Mouse (Mus musculus): ENCODE results near the gene Cox6a1. TPM values are rescaled to one million over a fixed set of nuclear protein-coding genes. Genes with fewer than 3 reads are reported as not detected.

Cox6a1 gene
- polyA plus RNA-seq, 1 experiment from 2014 or later: 1,284 TPM

Other genes starting within 250 kb of the Cox6a1 start
- 11.3 and 11.7 TPM in 2 replicates for gene Acads, start 229.6 kb downstream of the Cox6a1 start, polyA plus RNA-seq (2014; fragmentation: Nextera tagmentation; extraction: Ambion mirVana)
- gene Unc119b, start 214.0 kb downstream of the Cox6a1 start, polyA plus RNA-seq (2014; fragmentation: Nextera tagmentation; extraction: Ambion mirVana): 27.9 and 33.9 TPM in 2 replicates
- 23.9 and 26.2 TPM in 2 replicates for gene Mlec, start 190.8 kb downstream of the Cox6a1 start, polyA plus RNA-seq (2014; fragmentation: Nextera tagmentation; extraction: Ambion mirVana)
- 28.1 and 30.3 TPM in 2 replicates for gene Cabp1, start 154.6 kb downstream of the Cox6a1 start, polyA plus RNA-seq (2014; fragmentation: Nextera tagmentation; extraction: Ambion mirVana)
- gene Pop5, start 113.1 kb downstream of the Cox6a1 start, polyA plus RNA-seq (2014; fragmentation: Nextera tagmentation; extraction: Ambion mirVana): 116 and 121 TPM in 2 replicates
- 94.0 and 116 TPM in 2 replicates for gene Rnf10, start 76.1 kb downstream of the Cox6a1 start, polyA plus RNA-seq (2014; fragmentation: Nextera tagmentation; extraction: Ambion mirVana)
- 58.5 and 61.8 TPM in 2 replicates for gene Coq5, start 69.3 kb downstream of the Cox6a1 start, polyA plus RNA-seq (2014; fragmentation: Nextera tagmentation; extraction: Ambion mirVana)
- gene Dynll1, start 48.0 kb downstream of the Cox6a1 start, polyA plus RNA-seq (2014; fragmentation: Nextera tagmentation; extraction: Ambion mirVana): 1,143 and 1,163 TPM in 2 replicates
- gene Srsf9, start 21.8 kb downstream of the Cox6a1 start, polyA plus RNA-seq (2014; fragmentation: Nextera tagmentation; extraction: Ambion mirVana): 123 and 140 TPM in 2 replicates
- gene Gatc, start 7.8 kb downstream of the Cox6a1 start, polyA plus RNA-seq (2014; fragmentation: Nextera tagmentation; extraction: Ambion mirVana): 45.4 and 53.5 TPM in 2 replicates
- gene Triap1, start 7.8 kb downstream of the Cox6a1 start, polyA plus RNA-seq (2014; fragmentation: Nextera tagmentation; extraction: Ambion mirVana): 54.5 and 59.2 TPM in 2 replicates
- 55.1 and 55.4 TPM in 2 replicates for gene Msi1, start 80.6 kb upstream of the Cox6a1 start, polyA plus RNA-seq (2014; fragmentation: Nextera tagmentation; extraction: Ambion mirVana)
- 0.58 TPM in 1 of 2 replicates, not detected in the other for gene Pla2g1b, start 117.3 kb upstream of the Cox6a1 start, polyA plus RNA-seq (2014; fragmentation: Nextera tagmentation; extraction: Ambion mirVana)
- 26.0 and 32.6 TPM in 2 replicates for gene Sirt4, start 135.7 kb upstream of the Cox6a1 start, polyA plus RNA-seq (2014; fragmentation: Nextera tagmentation; extraction: Ambion mirVana)
- gene Pxn, start 157.7 kb upstream of the Cox6a1 start, polyA plus RNA-seq (2014; fragmentation: Nextera tagmentation; extraction: Ambion mirVana): 8.5 and 11.1 TPM in 2 replicates
- 903 and 934 TPM in 2 replicates for gene Rplp0, start 210.5 kb upstream of the Cox6a1 start, polyA plus RNA-seq (2014; fragmentation: Nextera tagmentation; extraction: Ambion mirVana)
- 41.9 and 45.2 TPM in 2 replicates for gene Gcn1l1, start 216.3 kb upstream of the Cox6a1 start, polyA plus RNA-seq (2014; fragmentation: Nextera tagmentation; extraction: Ambion mirVana)